10 mouse cellular contexts compared by ENCODE assay signal in genomic region chr1:168362464-168362863, GRCm38 (mm10).
DNase-seq lines count a peak whose midpoint lies in the region; ATAC-seq and TF ChIP-seq lines count a peak whose summit lies in the region.
"Had no signal": no experiment of that assay in that cellular context is flagged by ENCODE, and none has a peak within 500 bp of the region (broad histone marks: within the 10 kb centered on the region; RNA-seq: fewer than 3 reads in every experiment).

No protein-coding gene starts in this region.

- H3K27me3 ChIP-seq in forebrain, embryonic 16.5 days (replicated peaks; ENCODE audit: control insufficient read depth, insufficient read depth, low read length), result no peaks in the 10 kb centered on the region
- no peaks in the 10 kb centered on the region for H3K27me3 ChIP-seq in forebrain, postnatal 0 days (ENCODE audit: insufficient read depth, low read length)
- H3K27me3 ChIP-seq: intestine, embryonic 15.5 days had no signal

- H3K4me2 ChIP-seq in forebrain, embryonic 16.5 days (ENCODE audit: low read length), result no peak overlapping the region
- H3K4me2 ChIP-seq in forebrain, postnatal 0 days (ENCODE audit: low read depth), result no peak overlapping the region
- H3K4me2 ChIP-seq: intestine, embryonic 15.5 days had no signal

- no peak for ATAC-seq in forebrain, embryonic 16.5 days
- ATAC-seq in forebrain, postnatal 0 days, result no peak
- ATAC-seq in inflammation-experienced regulatory T-cells, adult 6 months, result no peak
- ATAC-seq: CD4-positive, CD25-positive, alpha-beta regulatory T cell, adult 4 months; intestine, embryonic 15.5 days had no signal

- H3K27ac ChIP-seq in forebrain, embryonic 16.5 days (ENCODE audit: low read length), result peak overlapping the region; percentile 16; the same call in 1 of the 2 replicates
- no peak overlapping the region for H3K27ac ChIP-seq in forebrain, postnatal 0 days (ENCODE audit: low read depth, low read length)
- H3K27ac ChIP-seq: intestine, embryonic 15.5 days had no signal

- H3K9ac ChIP-seq in forebrain, embryonic 16.5 days (replicated peaks; ENCODE audit: low read depth, low read length), result no peak overlapping the region
- no peak overlapping the region for H3K9ac ChIP-seq in forebrain, postnatal 0 days
- H3K9ac ChIP-seq: intestine, embryonic 15.5 days had no signal

- TF ChIP-seq CTCF in forebrain, postnatal 0 days (IDR thresholded peaks at IDR 0.05; ENCODE audit: low read depth), result no peak

- whole genome bisulfite sequencing in forebrain, embryonic 16.5 days, result 41% methylated on average over 10 of the region's 10 CpGs
- 31% methylated on average over 10 of the region's 10 CpGs for WGBS in forebrain, postnatal 0 days

- no peak overlapping the region for H3K4me3 ChIP-seq in forebrain, embryonic 16.5 days (replicated peaks; ENCODE audit: low read length)
- no peak overlapping the region for H3K4me3 ChIP-seq in forebrain, postnatal 0 days (ENCODE audit: low read depth, low read length)
- H3K4me3 ChIP-seq: intestine, embryonic 15.5 days had no signal

- DNase-seq in forebrain, postnatal 0 days, result no peak
- peak; percentile 52 for DNase-seq in adipocyte (ENCODE audit: low spot score)
- DNase-seq in heart, adult 9 months (ENCODE audit: low spot score in 2 of 2), result peak; percentile 59 to 75
- DNase-seq in lung, postnatal 14 days, result peak; percentile 46
- DNase-seq in ovary, postnatal 36 days (ENCODE audit: low spot score), result no peak
- DNase-seq in frontal cortex, postnatal 36 days (ENCODE audit: low spot score in 2 of 2), result no peak

- no peaks in the 10 kb centered on the region for H3K36me3 ChIP-seq in forebrain, embryonic 16.5 days (ENCODE audit: control insufficient read depth, insufficient read depth)
- no peaks in the 10 kb centered on the region for H3K36me3 ChIP-seq in forebrain, postnatal 0 days (ENCODE audit: insufficient read depth)
- H3K36me3 ChIP-seq: intestine, embryonic 15.5 days had no signal

- H3K4me1 ChIP-seq in forebrain, embryonic 16.5 days (replicated peaks; ENCODE audit: control insufficient read depth, insufficient read depth, low read length), result peaks cover 52% of the 10 kb centered on the region
- peaks cover 31% of the 10 kb centered on the region for H3K4me1 ChIP-seq in forebrain, postnatal 0 days (ENCODE audit: insufficient read depth)

- no peaks in the 10 kb centered on the region for H3K9me3 ChIP-seq in forebrain, embryonic 16.5 days (ENCODE audit: control insufficient read depth, low read length)
- H3K9me3 ChIP-seq in forebrain, postnatal 0 days (ENCODE audit: low read length), result no peaks in the 10 kb centered on the region
- H3K9me3 ChIP-seq: intestine, embryonic 15.5 days had no signal

Comparison
In these comparisons a context has a peak if more than half of its experiments do, and no peak if none do; other contexts are left out.
1. DNase-seq: peak in adipocyte (single experiment), heart, adult 9 months (2 of 2) and lung, postnatal 14 days (single experiment); none in forebrain, postnatal 0 days (single experiment), ovary, postnatal 36 days (single experiment) and frontal cortex, postnatal 36 days (0 of 2).